Mouse (Mus musculus): ENCODE data around the gene Polr2j. TPM values are rescaled to one million over a fixed set of nuclear protein-coding genes. Genes with fewer than 3 reads are reported as not detected.
A peak's percentile ranks its signal among the peaks of the same experiment; 100 is the strongest.
"Not testable (repeated sequence)": the region's sequence is repeated elsewhere in the genome, so short reads cannot be mapped to it uniquely, and the experiment has no call there.

The Polr2j gene
- polyA plus RNA-seq, 1 experiment from 2014 or later = 189 TPM

- Histone ChIP-seq H3K27ac (no peak overlapping the region), H3K9me3 (replicated peaks) (no peaks in the 10 kb centered on the region), H3K4me2 (no peak overlapping the region), H3K27me3 (no peaks in the 10 kb centered on the region), H3K9ac (no peak overlapping the region), H3K4me1 (replicated peaks) (peaks cover 40% of the 10 kb centered on the region), H3K4me3 (replicated peaks) (no peak overlapping the region), H3K36me3 (peaks cover 45% of the 10 kb centered on the region)
- ATAC-seq (ENCODE audit: low read depth) = no peak
- no peak for DNase-seq
- WGBS (ENCODE audit: insufficient replicate concordance) = 83% methylated on average over 6 of the region's 6 CpGs
These were observed 26.8 kb downstream of the Polr2j start for GRCm38 (mm10) chr5:136143161-136143755.

- 32% methylated on average over 12 of the region's 12 CpGs for WGBS (ENCODE audit: insufficient replicate concordance)
- H3K4me2 ChIP-seq = no peak overlapping the region
- H3K4me3 ChIP-seq (replicated peaks) = no peak overlapping the region
- ATAC-seq (ENCODE audit: low read depth) (no peak), DNase-seq (no peak)
- H3K9me3 ChIP-seq (replicated peaks) = no peaks in the 10 kb centered on the region
- H3K36me3 ChIP-seq = peaks cover 29% of the 10 kb centered on the region
- H3K27ac ChIP-seq = peak overlapping the region; percentile 16; the same call in 1 of the 2 replicates
- H3K4me1 ChIP-seq (replicated peaks) = peaks cover 41% of the 10 kb centered on the region
- H3K27me3 ChIP-seq = no peaks in the 10 kb centered on the region
- no peak overlapping the region for H3K9ac ChIP-seq
These were observed 28.4 kb downstream of the Polr2j start for GRCm38 (mm10) chr5:136144606-136145430.

GRCm38 (mm10) chr5:136146936-136147335, 30.5 kb downstream of the Polr2j start:
- Histone ChIP-seq H3K4me1 (replicated peaks) (peaks cover 41% of the 10 kb centered on the region), H3K4me3 (replicated peaks) (no peak overlapping the region), H3K9ac (no peak overlapping the region), H3K27ac (no peak overlapping the region; the same call in 1 of the 2 replicates), H3K4me2 (no peak overlapping the region), H3K36me3 (peaks cover 8% of the 10 kb centered on the region), H3K27me3 (no peaks in the 10 kb centered on the region), H3K9me3 (replicated peaks) (no peaks in the 10 kb centered on the region)
- ATAC-seq (ENCODE audit: low read depth) = no peak
- WGBS (ENCODE audit: insufficient replicate concordance) = 82% methylated on average over 1 of the region's 1 CpGs
- no peak for DNase-seq

GRCm38 (mm10) chr5:136147704-136148103, 31.3 kb downstream of the Polr2j start:
- Histone ChIP-seq H3K4me3 (replicated peaks) (no peak overlapping the region), H3K27ac (no peak overlapping the region), H3K36me3 (peaks cover under 1% of the 10 kb centered on the region), H3K4me2 (no peak overlapping the region), H3K9ac (no peak overlapping the region), H3K27me3 (no peaks in the 10 kb centered on the region), H3K9me3 (replicated peaks) (no peaks in the 10 kb centered on the region), H3K4me1 (replicated peaks) (peaks cover 41% of the 10 kb centered on the region)
- DNase-seq = no peak
- no peak for ATAC-seq (ENCODE audit: low read depth)
- WGBS (ENCODE audit: insufficient replicate concordance) = 56% methylated on average over 8 of the region's 8 CpGs

DNA sequence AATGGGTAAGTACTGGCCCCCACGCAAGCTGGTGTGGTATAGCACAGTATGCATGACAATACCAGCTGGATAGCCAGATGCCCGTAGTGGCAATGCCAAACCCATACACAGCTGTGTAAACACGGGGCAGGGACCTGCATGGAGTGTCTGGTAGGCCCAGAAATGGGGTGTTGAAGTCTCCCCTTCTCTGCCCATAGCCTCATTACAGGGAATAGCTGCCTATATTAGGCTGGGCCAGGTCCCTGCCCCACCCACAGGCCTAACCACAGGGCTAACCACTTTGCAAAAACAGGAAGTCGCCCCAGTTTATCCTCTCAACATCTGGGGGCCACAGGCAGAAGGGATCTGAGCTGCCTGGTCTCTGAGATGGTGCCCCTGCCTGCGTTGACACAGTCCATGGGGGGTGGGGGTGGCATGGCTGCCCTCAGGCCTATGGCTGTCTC, 32.7 kb downstream of the Polr2j start:
- peak; percentile 67 for ATAC-seq (ENCODE audit: low read depth)
- Histone ChIP-seq H3K4me1 (replicated peaks) (peaks cover 36% of the 10 kb centered on the region), H3K27ac (peak overlapping the region; percentile 29; the same call in 1 of the 2 replicates)
- WGBS (ENCODE audit: insufficient replicate concordance) = 14% methylated on average over 5 of the region's 5 CpGs
- H3K4me2 ChIP-seq; H3K36me3 ChIP-seq; H3K9me3 ChIP-seq (replicated peaks); H3K27me3 ChIP-seq; DNase-seq; H3K4me3 ChIP-seq (replicated peaks); H3K9ac ChIP-seq: not testable (repeated sequence)

DNA sequence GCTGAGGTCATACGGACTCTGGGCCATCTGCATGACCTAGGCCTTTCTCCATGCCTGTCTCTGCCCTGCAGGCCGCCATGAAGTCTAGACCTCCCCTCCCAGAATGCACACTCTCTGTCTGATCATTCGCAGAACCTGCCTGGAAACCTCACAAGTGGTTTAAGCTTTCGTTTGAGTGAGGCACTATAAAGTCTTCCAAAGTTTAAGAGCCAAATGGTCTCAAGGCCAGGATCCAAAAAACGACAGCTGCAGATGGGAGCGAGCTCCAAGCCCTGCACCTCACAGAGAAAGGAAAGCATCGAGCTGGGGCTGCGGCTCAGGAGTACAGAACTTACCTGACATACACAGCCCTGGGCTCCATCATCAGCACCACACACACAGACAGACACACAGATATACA, 35.9 kb downstream of the Polr2j start:
- WGBS (ENCODE audit: insufficient replicate concordance) = 66% methylated on average over 8 of the region's 8 CpGs
- DNase-seq (no peak), ATAC-seq (ENCODE audit: low read depth) (no peak)
- H3K27me3 ChIP-seq = no peaks in the 10 kb centered on the region
- H3K4me2 ChIP-seq = no peak overlapping the region
- H3K36me3 ChIP-seq = 0 out of 2 replicates have a peak, but pooled peaks cover 3% of the 10 kb centered on the region
- H3K9me3 ChIP-seq (replicated peaks) = no peaks in the 10 kb centered on the region
- H3K4me1 ChIP-seq (replicated peaks) = peaks cover 15% of the 10 kb centered on the region
- H3K27ac ChIP-seq = no peak overlapping the region
- H3K9ac ChIP-seq = no peak overlapping the region
- H3K4me3 ChIP-seq (replicated peaks) = no peak overlapping the region

DNA sequence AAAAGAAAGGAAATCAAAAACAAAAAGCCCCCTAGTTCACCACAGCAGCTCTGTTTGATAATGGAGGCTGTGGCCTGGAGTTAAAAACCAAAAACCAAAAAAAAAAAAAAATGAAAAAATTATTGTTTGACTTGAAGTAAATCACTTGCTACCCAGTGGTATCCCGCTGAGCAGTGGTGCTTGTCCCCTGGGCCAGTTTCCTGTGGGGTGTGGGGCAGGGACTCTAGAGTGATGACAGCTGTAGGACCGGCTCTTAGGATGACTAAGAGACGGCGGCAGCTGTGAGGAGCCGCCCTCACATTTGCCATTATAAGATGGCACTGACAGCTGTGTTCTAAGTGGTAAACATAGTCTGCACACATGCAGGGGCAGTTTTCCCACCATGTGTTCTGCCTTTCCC, 39.0 kb downstream of the Polr2j start:
- 0 out of 2 replicates have a peak, but pooled peaks cover 3% of the 10 kb centered on the region for H3K36me3 ChIP-seq
- H3K27me3 ChIP-seq = no peaks in the 10 kb centered on the region
- no peak overlapping the region for H3K4me3 ChIP-seq (replicated peaks)
- H3K9me3 ChIP-seq (replicated peaks) = no peaks in the 10 kb centered on the region
- no peak overlapping the region for H3K9ac ChIP-seq
- H3K4me2 ChIP-seq = no peak overlapping the region
- H3K27ac ChIP-seq = no peak overlapping the region
- 86% methylated on average over 5 of the region's 5 CpGs for WGBS (ENCODE audit: insufficient replicate concordance)
- no peak for DNase-seq
- no peaks in the 10 kb centered on the region for H3K4me1 ChIP-seq (replicated peaks)
- no peak for ATAC-seq (ENCODE audit: low read depth)

GRCm38 (mm10) chr5:136160084-136160483, 43.7 kb downstream of the Polr2j start:
- not testable (repeated sequence) for H3K36me3 ChIP-seq; ATAC-seq (ENCODE audit: low read depth); H3K9ac ChIP-seq; H3K27ac ChIP-seq; H3K4me3 ChIP-seq (replicated peaks); H3K4me1 ChIP-seq (replicated peaks); DNase-seq; H3K9me3 ChIP-seq (replicated peaks); H3K27me3 ChIP-seq; H3K4me2 ChIP-seq
- 81% methylated on average over 11 of the region's 12 CpGs for WGBS (ENCODE audit: insufficient replicate concordance)

GRCm38 (mm10) chr5:136163807-136164474, 47.5 kb downstream of the Polr2j start:
- H3K4me2 ChIP-seq = no peak overlapping the region
- ATAC-seq (ENCODE audit: low read depth) (no peak), DNase-seq (no peak)
- H3K9me3 ChIP-seq (replicated peaks) = peaks cover 6% of the 10 kb centered on the region; the same call in 1 of the 2 replicates
- no peak overlapping the region for H3K4me3 ChIP-seq (replicated peaks)
- no peaks in the 10 kb centered on the region for H3K4me1 ChIP-seq (replicated peaks)
- no peaks in the 10 kb centered on the region for H3K27me3 ChIP-seq
- no peak overlapping the region for H3K9ac ChIP-seq
- 72% methylated on average over 11 of the region's 11 CpGs for WGBS (ENCODE audit: insufficient replicate concordance)
- H3K27ac ChIP-seq = no peak overlapping the region
- H3K36me3 ChIP-seq = peaks cover 15% of the 10 kb centered on the region

GRCm38 (mm10) chr5:136165246-136165645, 48.8 kb downstream of the Polr2j start:
- Histone ChIP-seq H3K4me2 (no peak overlapping the region), H3K4me1 (replicated peaks) (peaks cover 9% of the 10 kb centered on the region), H3K4me3 (replicated peaks) (no peak overlapping the region), H3K27me3 (no peaks in the 10 kb centered on the region), H3K36me3 (peaks cover 15% of the 10 kb centered on the region), H3K9ac (no peak overlapping the region), H3K27ac (no peak overlapping the region), H3K9me3 (replicated peaks) (peaks cover 6% of the 10 kb centered on the region; the same call in 1 of the 2 replicates)
- WGBS (ENCODE audit: insufficient replicate concordance) = 72% methylated on average over 8 of the region's 8 CpGs
- DNase-seq (no peak), ATAC-seq (ENCODE audit: low read depth) (no peak)

DNA sequence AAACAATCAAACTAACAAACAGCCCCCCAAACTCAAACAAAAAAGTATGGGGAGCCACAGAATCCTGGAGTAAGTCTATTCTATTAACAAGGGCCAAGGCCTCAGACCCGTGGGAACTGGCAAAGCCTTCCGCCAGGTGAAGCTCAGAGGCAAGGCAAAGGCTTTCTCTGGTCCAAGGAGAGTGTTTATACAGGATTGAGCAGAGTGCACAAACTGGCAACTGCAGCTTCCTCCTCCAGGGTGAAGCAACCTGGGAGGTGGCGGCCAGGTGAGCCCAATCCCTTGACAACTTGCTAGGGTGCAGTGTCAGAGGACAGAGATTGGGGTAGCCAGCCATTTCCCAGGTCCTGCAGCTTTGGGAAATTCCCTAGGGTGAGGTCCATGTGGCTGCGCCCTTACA, 50.9 kb downstream of the Polr2j start:
- Histone ChIP-seq H3K4me3 (replicated peaks) (no peak overlapping the region), H3K9me3 (replicated peaks) (peaks cover 6% of the 10 kb centered on the region; the same call in 1 of the 2 replicates), H3K4me2 (no peak overlapping the region), H3K36me3 (peaks cover 15% of the 10 kb centered on the region; the same call in 1 of the 2 replicates), H3K27ac (no peak overlapping the region), H3K27me3 (no peaks in the 10 kb centered on the region), H3K9ac (no peak overlapping the region), H3K4me1 (replicated peaks) (peaks cover 29% of the 10 kb centered on the region)
- no peak for ATAC-seq (ENCODE audit: low read depth)
- DNase-seq = no peak
- WGBS (ENCODE audit: insufficient replicate concordance) = 79% methylated on average over 4 of the region's 4 CpGs
